Mouse (Mus musculus) ES-E14 (cell line): ENCODE measurements around the gene Prrt4.

Experiments used
- CHD2 ChIP-seq: IDR thresholded peaks from 2 replicates; pipeline ENCODE4 v1.6.1; 2014; ENCODE audit warnings: mild to moderate bottlenecking, low read depth, low read length, inconsistent platforms
- MAFK ChIP-seq: IDR thresholded peaks from 2 replicates; pipeline ENCODE4 v1.6.1; 2014; ENCODE audit warnings: mild to moderate bottlenecking, low read depth, low read length, inconsistent platforms; ENCODE audit not compliant: insufficient read depth
- ZC3H11A ChIP-seq: IDR thresholded peaks from 2 replicates; pipeline ENCODE4 v1.6.1; 2012; ENCODE audit warnings: low read depth, mild to moderate bottlenecking, inconsistent platforms, low read length, borderline replicate concordance
- ZNF384 ChIP-seq: IDR thresholded peaks from 2 replicates; pipeline ENCODE4 v1.6.1; 2012; ENCODE audit warnings: low read depth, low read length, inconsistent platforms

GRCm38 (mm10) chr6:29119990-29120389, 59.4 kb downstream of the Prrt4 start:
- TF ChIP-seq MAFK (no peak), ZNF384 (no peak), ZC3H11A (no peak), CHD2 (no peak)
